Mouse (Mus musculus) liver, postnatal 0 days (tissue): ENCODE measurements at regions not wholly inside any gene's neighbourhood (a gene's known extent, or its start where the extent isn't known, plus 50 kb on each side); places are given as distances from the start of the nearest gene placed in this dataset.

Source experiments
- ATAC-seq: fragments of 200-750 bp; cut with Nextera tagmentation; 2 replicates; pipeline ENCODE4 v1.8.0; 2017; ENCODE audit warnings: mild to moderate bottlenecking, moderate library complexity
- DNase-seq: peaks from one replicate; pipeline ENCODE4 v3.0.0-alpha.2; 2016
- H3K27ac ChIP-seq: fragments of 300-500 bp; sonication (generic); 2 replicates; pipeline ENCODE4 v1.5.1; 2014; ENCODE audit warnings: antibody characterized with exemption, moderate library complexity, mild to moderate bottlenecking, low read depth
- H3K27me3 ChIP-seq: fragments of 300-500 bp; sonication (generic); 2 replicates; pipeline ENCODE4 v1.6.1; 2014; ENCODE audit warnings: low read length, control low read depth, mixed read lengths; ENCODE audit not compliant: insufficient read depth
- H3K36me3 ChIP-seq: fragments of 300-500 bp; sonication (generic); replicated peaks from 2 replicates; pipeline ENCODE4 v1.6.1; 2014; ENCODE audit warnings: mild to moderate bottlenecking, control low read depth, low read length, moderate library complexity, mixed read lengths; ENCODE audit not compliant: insufficient read depth
- H3K4me1 ChIP-seq: fragments of 300-500 bp; sonication (generic); 2 replicates; pipeline ENCODE4 v1.6.1; 2014; ENCODE audit warnings: antibody characterized with exemption, mild to moderate bottlenecking, control low read depth; ENCODE audit not compliant: insufficient read depth
- H3K4me2 ChIP-seq: fragments of 300-500 bp; sonication (generic); 2 replicates; pipeline ENCODE4 v1.6.1; 2014; ENCODE audit warnings: low read depth, mild to moderate bottlenecking, low read length, moderate library complexity, mixed read lengths
- H3K4me3 ChIP-seq: fragments of 300-500 bp; sonication (generic); 2 replicates; pipeline ENCODE4 v1.5.1; 2014; ENCODE audit warnings: low read depth, low read length
- H3K9ac ChIP-seq: fragments of 300-500 bp; sonication (generic); replicated peaks from 2 replicates; pipeline ENCODE4 v1.6.1; 2014; ENCODE audit warnings: mild to moderate bottlenecking, moderate library complexity
- H3K9me3 ChIP-seq: fragments of 300-500 bp; sonication (generic); 2 replicates; pipeline ENCODE4 v1.6.1; 2016; ENCODE audit warnings: mild to moderate bottlenecking, control low read depth, low read length, mixed read lengths
- CTCF ChIP-seq: sonication (generic); IDR thresholded peaks from 2 replicates; pipeline ENCODE4 v1.5.1; 2016; ENCODE audit warnings: antibody characterized with exemption, low read depth
- EP300 ChIP-seq: IDR thresholded peaks from 2 replicates; pipeline ENCODE4 v1.6.1; 2016; ENCODE audit warnings: antibody characterized with exemption, low read depth, mild to moderate bottlenecking
- WGBS: fragments of 180-500 bp; shearing (Covaris S2); extraction: QIAGEN DNeasy Blood & Tissue Kit; methylation state at CpG from one replicate; pipeline ENCODE4 v1.1.7; 2014; ENCODE audit not compliant: insufficient replicate concordance; 5-methylcytosine and 5-hydroxymethylcytosine counted together

DNA sequence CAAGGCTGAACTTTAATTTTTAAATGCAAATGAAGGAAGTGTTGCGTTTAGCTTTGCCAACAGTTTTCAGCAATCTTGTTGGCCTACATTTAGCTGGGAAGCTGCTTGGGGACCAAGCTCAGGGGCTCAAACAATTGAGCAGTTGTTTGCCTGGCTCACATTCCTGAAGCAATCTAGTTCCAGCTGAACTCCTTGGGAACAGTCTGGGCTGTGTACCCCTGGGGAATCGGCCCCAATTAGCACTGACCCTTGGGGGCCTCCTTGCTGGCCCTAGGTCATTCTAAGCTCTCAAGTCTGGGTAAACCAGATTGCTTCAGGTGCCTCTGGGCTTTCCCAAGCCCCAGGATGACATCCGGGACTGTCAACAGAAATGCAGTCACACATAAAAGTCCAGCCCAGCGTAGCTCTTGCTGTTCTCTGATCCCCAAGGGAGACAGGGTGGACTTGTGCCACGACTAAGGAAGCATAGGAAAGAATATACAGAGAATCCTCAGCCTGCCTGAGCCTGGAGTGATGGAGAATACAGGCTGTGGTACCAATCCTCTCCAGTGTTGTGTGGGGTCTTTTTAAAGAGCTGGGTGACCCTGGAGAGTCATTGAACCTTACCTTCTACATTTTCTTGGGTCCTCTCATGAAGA lies 440.4 kb downstream of the Sox2 start:
- ATAC-seq (no peak), DNase-seq (no peak)
- H3K4me3 ChIP-seq, result no peak overlapping the region
- no peaks in the 10 kb centered on the region for H3K36me3 ChIP-seq
- WGBS, result 54% methylated on average over 5 of the region's 5 CpGs
- H3K4me2 ChIP-seq, result no peak overlapping the region
- H3K4me1 ChIP-seq, result no peaks in the 10 kb centered on the region
- TF ChIP-seq EP300 (no peak), CTCF (no peak)
- H3K9me3 ChIP-seq, result no peaks in the 10 kb centered on the region
- no peak overlapping the region for H3K9ac ChIP-seq
- H3K27ac ChIP-seq, result no peak overlapping the region
- H3K27me3 ChIP-seq, result no peaks in the 10 kb centered on the region

DNA sequence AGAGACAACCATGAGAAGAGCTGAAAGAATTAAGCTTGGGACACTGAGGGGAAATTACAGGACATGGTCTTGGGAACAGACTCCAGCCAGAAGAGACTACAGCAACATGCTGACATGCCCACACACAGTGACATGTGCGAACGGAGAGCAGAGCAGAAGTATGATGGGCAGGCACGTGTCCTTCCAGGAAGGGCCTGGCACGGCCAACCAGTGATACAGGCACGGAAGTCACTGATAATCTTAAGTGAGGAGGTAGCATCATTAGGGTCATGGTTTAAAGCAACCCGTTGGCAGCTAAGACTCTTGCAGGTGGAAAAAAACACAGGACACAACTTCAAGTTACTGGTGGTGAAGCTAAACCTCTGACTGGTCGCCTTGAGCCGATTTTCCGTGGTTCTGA lies 442.8 kb downstream of the Sox2 start:
- no peak overlapping the region for H3K9ac ChIP-seq
- H3K4me3 ChIP-seq, result no peak overlapping the region
- DNase-seq, result no peak
- WGBS, result 79% methylated on average over 9 of the region's 9 CpGs
- H3K4me1 ChIP-seq, result no peaks in the 10 kb centered on the region
- H3K9me3 ChIP-seq, result no peaks in the 10 kb centered on the region
- TF ChIP-seq CTCF (no peak), EP300 (no peak)
- no peak overlapping the region for H3K27ac ChIP-seq
- no peaks in the 10 kb centered on the region for H3K36me3 ChIP-seq
- H3K4me2 ChIP-seq, result no peak overlapping the region
- H3K27me3 ChIP-seq, result no peaks in the 10 kb centered on the region
- no peak for ATAC-seq

DNA sequence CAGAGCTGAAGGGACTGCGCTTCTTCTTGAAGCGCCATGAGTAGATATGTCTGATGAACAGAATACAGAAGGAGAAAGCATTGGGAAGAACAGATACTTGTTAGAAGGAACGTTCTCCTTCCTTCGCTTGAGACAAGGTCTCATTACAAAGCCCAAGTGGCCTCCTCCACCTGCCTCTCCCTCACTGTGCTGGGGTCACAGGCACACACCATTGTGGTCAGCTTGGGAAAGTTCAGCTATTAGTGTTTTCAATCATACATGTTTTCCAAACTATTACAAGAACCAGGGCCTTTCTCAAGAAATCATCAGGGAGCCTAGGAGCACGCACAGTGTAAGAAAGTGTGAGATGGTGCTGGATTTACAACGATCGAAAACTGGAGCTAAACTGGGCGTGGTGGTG lies 445.0 kb downstream of the Sox2 start:
- DNase-seq (no peak), ATAC-seq (no peak)
- no peak overlapping the region for H3K9ac ChIP-seq
- H3K36me3 ChIP-seq, result no peaks in the 10 kb centered on the region
- H3K9me3 ChIP-seq, result no peaks in the 10 kb centered on the region
- no peaks in the 10 kb centered on the region for H3K27me3 ChIP-seq
- no peak overlapping the region for H3K4me2 ChIP-seq
- no peak overlapping the region for H3K27ac ChIP-seq
- H3K4me3 ChIP-seq, result no peak overlapping the region
- H3K4me1 ChIP-seq, result no peaks in the 10 kb centered on the region
- 81% methylated on average over 8 of the region's 8 CpGs for WGBS
- TF ChIP-seq CTCF, result no peak
- no peak for TF ChIP-seq EP300

GRCm38 (mm10) chr3:35096381-35096780 lies 446.2 kb downstream of the Sox2 start:
- DNase-seq (no peak), ATAC-seq (no peak)
- Histone ChIP-seq H3K27me3 (no peaks in the 10 kb centered on the region), H3K4me3 (no peak overlapping the region), H3K9me3 (no peaks in the 10 kb centered on the region), H3K4me1 (no peaks in the 10 kb centered on the region), H3K27ac (no peak overlapping the region), H3K36me3 (no peaks in the 10 kb centered on the region), H3K4me2 (no peak overlapping the region), H3K9ac (no peak overlapping the region)
- 82% methylated on average over 5 of the region's 5 CpGs for whole genome bisulfite sequencing
- TF ChIP-seq CTCF (no peak), EP300 (no peak)

GRCm38 (mm10) chr3:35097766-35098165 lies 447.6 kb downstream of the Sox2 start:
- TF ChIP-seq CTCF, result no peak
- no peak for TF ChIP-seq EP300
- no peak overlapping the region for H3K27ac ChIP-seq
- H3K9me3 ChIP-seq, result no peaks in the 10 kb centered on the region
- 71% methylated on average over 6 of the region's 6 CpGs for WGBS
- H3K4me3 ChIP-seq, result no peak overlapping the region
- H3K4me2 ChIP-seq, result no peak overlapping the region
- H3K27me3 ChIP-seq, result no peaks in the 10 kb centered on the region
- H3K36me3 ChIP-seq, result no peaks in the 10 kb centered on the region
- H3K4me1 ChIP-seq, result no peaks in the 10 kb centered on the region
- DNase-seq (no peak), ATAC-seq (no peak)
- H3K9ac ChIP-seq, result no peak overlapping the region

DNA sequence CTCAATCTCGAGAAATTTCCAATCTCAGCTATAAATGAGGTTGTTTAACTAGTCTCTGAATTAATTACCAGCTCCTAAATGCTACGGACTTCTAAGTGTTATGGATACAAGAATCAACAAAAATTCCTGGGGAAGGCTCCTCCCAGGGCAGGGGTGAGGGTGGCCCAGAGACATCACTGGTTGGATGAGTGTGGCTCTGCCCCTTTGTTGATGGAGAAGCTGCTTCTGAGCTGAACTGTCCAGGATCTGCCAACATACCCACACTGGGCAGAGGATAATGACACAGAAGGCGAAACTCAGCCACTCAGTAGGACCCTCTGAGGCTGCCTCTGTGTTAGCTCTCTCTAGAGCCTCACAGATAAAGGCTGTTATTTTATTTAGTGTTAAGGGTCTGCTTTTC lies 449.0 kb downstream of the Sox2 start:
- no peak for DNase-seq
- TF ChIP-seq EP300 (no peak), CTCF (no peak)
- Histone ChIP-seq H3K36me3 (no peaks in the 10 kb centered on the region), H3K27me3 (no peaks in the 10 kb centered on the region), H3K4me3 (no peak overlapping the region), H3K27ac (no peak overlapping the region), H3K4me2 (no peak overlapping the region), H3K9me3 (no peaks in the 10 kb centered on the region), H3K4me1 (no peaks in the 10 kb centered on the region), H3K9ac (no peak overlapping the region)
- 51% methylated on average over 3 of the region's 3 CpGs for WGBS
- no peak for ATAC-seq
